Mouse (Mus musculus): Measurements from ENCODE around the gene Miga2.

Gene Miga2

GRCm38 (mm10) chr2:30419112-30419511 is 55.1 kb downstream of the Miga2 start:
- no peak for DNase-seq (ENCODE audit: low read depth, low spot score)

- DNase-seq (ENCODE audit: low read depth, low spot score), result no peak
Observed at GRCm38 (mm10) chr2:30421432-30421831, 57.4 kb downstream of the Miga2 start.

GRCm38 (mm10) chr2:30429156-30429555 is 65.1 kb downstream of the Miga2 start:
- DNase-seq (ENCODE audit: low read depth, low spot score), result no peak

All from ES-CJ7 (cell line).